Mouse (Mus musculus) gastrocnemius, adult 8-10 months (tissue): Measurements from ENCODE around the gene Vamp8. TPM values are rescaled to one million over a fixed set of nuclear protein-coding genes. Genes with fewer than 3 reads are reported as not detected.

Experiments
- DNase-seq, 2 experiments: peaks; one replicate each; pipeline ENCODE4 v3.0.0; 2022; ENCODE audit warnings: low spot score in 2 of 2
- total RNA-seq, 4 experiments: library from RNA; stranded (reverse); gene quantifications; 2 replicates each; pipeline ENCODE4 v1.2.4; 2022

The Vamp8 gene
- 10 to 100 TPM; 37.1 to 47.8 (median 45.0) TPM for total RNA-seq

- peak; percentile 88 to 92 for DNase-seq
Measured at GRCm38 (mm10) chr6:72389941-72390771, at the start of gene Vamp8. Gene Vamp8, minus strand, starts transcription at chr6:72390703.

- DNase-seq = peak; percentile 90 to 91
Measured at GRCm38 (mm10) chr6:72439355-72440185, 49.1 kb upstream of the Vamp8 start, which contains the start of gene Mat2a. Gene Mat2a, minus strand, starts transcription at chr6:72439558.

DNA sequence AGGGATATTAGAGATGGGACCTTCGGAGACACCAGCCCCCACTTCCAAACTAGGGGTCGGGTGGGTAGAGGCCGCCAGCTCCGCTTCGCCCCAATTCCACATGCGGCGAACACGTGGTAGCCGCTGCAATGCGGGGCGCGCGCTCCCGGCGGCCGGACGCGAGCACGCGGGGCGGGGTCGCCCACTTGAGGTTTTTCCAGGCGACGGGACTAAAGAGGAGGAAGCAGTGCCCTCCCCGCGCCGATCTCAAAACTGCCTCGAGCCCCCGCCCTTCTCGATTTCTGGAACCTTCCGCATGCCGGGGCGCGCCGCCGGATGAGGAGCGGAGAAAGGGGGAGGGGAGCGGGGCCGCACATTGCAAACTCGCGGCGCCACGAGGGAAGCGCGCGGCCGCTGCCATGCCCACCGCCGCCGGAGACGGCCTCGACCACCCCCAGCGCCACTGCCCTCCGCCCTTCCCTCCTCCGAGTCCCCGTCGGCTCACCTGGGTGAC, 48.4 kb upstream of the Vamp8 start:
- DNase-seq = peak; percentile 91 to 94

GRCm38 (mm10) chr6:72438226-72438625, 47.7 kb upstream of the Vamp8 start:
- no peak for DNase-seq

DNA sequence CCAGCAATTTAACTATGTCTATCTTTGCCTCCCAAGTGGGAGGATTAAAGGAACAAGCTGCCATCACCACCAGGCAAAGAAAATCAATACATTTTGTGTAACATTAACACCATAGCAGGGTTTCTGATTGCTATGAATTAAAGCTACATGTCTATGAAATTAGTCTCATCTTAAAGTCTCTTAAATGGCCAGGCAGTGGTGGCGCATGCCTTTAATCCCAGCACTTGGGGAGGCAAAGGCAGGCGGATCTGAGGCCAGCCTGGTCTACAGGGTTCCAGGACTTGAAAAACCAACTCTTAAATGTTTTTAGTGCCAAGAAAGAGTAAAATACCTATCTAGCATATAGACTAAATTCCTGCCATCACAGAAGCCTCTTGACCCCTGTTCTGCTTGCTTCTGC, 41.6 kb upstream of the Vamp8 start:
- no peak for DNase-seq

GRCm38 (mm10) chr6:72430989-72431921, 40.8 kb upstream of the Vamp8 start:
- no peak for DNase-seq

DNA sequence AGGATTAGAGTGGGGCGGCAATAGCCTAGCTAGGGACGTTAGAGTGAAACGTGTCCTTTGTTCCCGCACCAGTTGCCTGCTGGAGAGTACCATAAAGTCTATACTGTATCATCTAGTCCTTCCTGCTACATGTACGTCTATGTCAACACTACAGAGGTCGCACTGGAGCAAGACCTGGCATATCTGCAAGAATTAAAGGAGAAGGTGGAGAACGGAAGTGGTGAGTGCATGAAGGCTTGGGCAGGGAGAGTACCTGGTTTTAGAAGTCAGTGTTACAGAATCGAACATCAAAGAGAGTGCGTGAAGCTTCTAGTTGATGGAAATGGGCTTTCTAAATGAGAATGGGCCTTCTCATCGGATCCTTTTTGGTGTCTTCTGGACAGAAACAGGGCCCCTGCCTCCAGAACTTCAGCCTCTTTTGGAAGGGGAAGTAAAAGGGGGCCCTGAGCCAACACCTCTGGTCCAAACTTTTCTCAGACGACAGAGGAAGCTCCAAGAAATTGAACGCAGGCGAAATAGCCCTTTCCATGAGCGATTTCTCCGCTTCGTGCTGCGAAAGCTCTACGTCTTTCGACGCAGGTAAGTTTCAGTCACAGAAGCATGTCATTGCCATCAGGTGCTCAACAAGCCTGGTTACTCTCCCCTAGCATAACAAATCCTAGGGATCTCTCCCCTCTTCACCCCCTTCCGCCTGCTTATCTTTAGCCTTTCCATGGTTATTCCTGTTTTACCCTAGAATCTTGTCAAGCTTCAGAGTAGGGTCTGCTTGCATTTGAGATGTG, 38.7 kb upstream of the Vamp8 start:
- no peak for DNase-seq

DNA sequence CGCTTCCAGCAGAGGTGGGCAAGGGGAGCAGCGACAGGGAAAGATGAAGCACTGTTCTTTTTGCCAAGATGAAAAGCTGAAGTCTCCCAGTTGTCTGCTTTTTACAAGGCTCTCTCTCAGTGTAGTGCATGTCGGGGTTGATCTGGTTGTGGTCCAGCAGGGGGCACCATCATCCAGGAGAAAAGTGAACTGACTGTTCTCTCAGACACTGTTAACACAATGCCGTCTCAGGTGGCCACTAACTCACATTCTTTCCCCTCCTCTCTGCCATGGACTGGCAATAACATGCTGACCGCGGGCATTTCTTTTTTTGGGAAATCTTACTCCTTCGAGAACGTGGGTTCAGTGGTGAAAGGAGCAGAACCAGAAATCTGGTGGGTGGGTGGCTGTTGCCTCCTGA, 37.5 kb upstream of the Vamp8 start:
- peak; percentile 41 to 55 for DNase-seq

- no peak for DNase-seq
Measured at GRCm38 (mm10) chr6:72425646-72426045, 35.1 kb upstream of the Vamp8 start.

DNA sequence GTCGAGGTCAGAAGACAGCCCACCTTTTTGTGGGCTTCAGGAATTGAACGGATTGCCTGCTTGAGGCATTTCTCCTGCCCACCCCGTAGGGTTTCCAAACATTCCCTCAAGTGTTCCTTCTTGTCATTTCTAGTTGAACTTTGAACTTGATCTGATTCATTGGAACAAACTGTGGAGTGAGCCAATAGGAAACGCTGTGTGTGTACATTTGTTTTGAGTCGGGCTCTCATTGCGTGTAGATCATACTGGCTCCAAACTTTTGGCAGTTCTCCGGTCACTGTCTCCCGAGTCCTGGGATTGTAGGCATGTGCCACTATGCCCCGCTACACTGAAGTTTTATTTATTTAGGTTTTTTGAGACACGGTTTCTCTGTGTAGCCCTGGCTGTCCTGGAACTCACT, 30.4 kb upstream of the Vamp8 start:
- DNase-seq = no peak

- DNase-seq = no peak
Measured at GRCm38 (mm10) chr6:72419806-72420205, 29.3 kb upstream of the Vamp8 start.

- no peak for DNase-seq
Measured at GRCm38 (mm10) chr6:72418279-72418678, 27.8 kb upstream of the Vamp8 start.

DNA sequence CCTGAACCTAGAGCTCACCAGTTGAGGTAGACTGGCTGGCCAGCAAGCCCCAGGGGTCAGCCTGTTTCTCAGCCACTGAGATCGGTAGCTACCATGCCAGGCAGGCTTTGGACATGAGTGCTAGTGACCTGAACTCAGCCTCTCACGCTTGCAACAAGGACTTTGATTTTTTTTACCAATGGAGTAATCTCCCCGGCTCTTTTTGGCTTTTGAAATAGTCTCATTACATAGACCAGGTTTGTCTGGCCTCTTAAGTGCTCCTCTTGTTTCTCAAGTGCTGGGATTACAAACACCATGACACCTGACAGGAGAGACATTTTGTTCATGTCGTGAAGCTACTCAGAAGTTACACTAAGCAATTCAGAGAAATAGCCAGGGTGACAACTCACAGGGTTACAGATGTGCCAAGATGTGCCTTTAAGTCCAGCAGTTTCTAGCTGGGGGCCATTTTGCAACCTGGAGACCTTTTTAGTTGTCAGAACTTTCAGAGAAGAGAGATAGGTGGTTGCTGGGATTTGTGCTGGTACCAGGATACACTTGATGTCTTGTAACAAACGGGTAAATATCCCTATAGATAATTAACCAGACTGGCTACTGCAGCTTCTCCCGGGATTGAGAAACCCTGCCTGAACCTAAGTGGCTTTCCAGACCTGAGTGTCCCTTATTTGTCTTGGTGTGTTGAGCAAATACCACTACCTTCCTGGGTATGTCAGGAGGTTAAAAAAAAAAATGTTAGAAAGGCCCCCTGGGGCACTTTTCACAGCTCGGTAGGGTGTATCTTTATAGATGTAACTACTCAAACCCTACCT, 25.7 kb upstream of the Vamp8 start:
- DNase-seq = no peak

GRCm38 (mm10) chr6:72415181-72415580, 24.7 kb upstream of the Vamp8 start:
- DNase-seq = no peak

- DNase-seq = peak; percentile 90 to 92
Measured at GRCm38 (mm10) chr6:72414076-72414756, 23.7 kb upstream of the Vamp8 start, which contains the start of gene Ggcx. Gene Ggcx, plus strand, starts transcription at chr6:72414308.

- no peak for DNase-seq
Measured at GRCm38 (mm10) chr6:72410518-72410917, 20.0 kb upstream of the Vamp8 start.

GRCm38 (mm10) chr6:72410003-72410402, 19.5 kb upstream of the Vamp8 start:
- no peak for DNase-seq

GRCm38 (mm10) chr6:72409567-72409966, 19.1 kb upstream of the Vamp8 start:
- no peak for DNase-seq

GRCm38 (mm10) chr6:72407119-72407518, 16.6 kb upstream of the Vamp8 start:
- DNase-seq = peak; percentile 70 to 72
